Mouse (Mus musculus): ENCODE data around the gene Ehf. TPM values are rescaled to one million over a fixed set of nuclear protein-coding genes. Genes with fewer than 3 reads are reported as not detected.

Ehf gene
- total and polyA plus RNA-seq, 2 experiments from 2014 or later = 3.7 TPM; not detected in 1

DNA sequence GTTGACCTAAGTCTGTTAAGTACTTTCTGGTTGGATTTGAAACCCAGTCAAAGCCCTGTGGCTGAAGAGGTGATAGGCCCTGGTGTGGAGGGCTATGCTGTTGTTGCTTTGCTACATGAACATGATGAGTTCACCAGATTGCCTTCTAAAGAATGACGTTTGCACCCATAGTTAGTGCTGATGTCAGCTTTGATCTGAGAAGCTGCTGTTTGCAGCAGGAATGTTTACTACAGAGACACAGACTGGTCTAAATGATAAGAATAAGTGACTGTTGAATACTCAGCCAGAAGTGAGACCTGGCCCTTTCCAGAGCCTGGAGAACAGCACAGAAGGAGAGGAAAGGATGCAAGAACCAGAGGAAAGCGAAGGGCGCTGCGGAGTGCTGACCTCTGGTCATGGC lies 25.7 kb upstream of the Ehf start:
- no peaks in the 10 kb centered on the region for H3K9me3 ChIP-seq (replicated peaks; ENCODE audit: control insufficient read depth, low read length)
- TF ChIP-seq EP300 (IDR thresholded peaks at IDR 0.05; ENCODE audit: low read depth) (no peak), CTCF (IDR thresholded peaks at IDR 0.05; ENCODE audit: low read depth) (no peak)
- H3K9ac ChIP-seq (replicated peaks; ENCODE audit: low read depth, low read length) = no peak overlapping the region
- ATAC-seq (ENCODE audit: insufficient read depth, low read depth) = no peak
- H3K27ac ChIP-seq (ENCODE audit: low read depth) = no peak overlapping the region
- H3K4me1 ChIP-seq (ENCODE audit: control insufficient read depth, insufficient read depth) = no peaks in the 10 kb centered on the region
- no peak for DNase-seq (ENCODE audit: low spot score)
- 68% methylated on average over 4 of the region's 4 CpGs for WGBS
- no peaks in the 10 kb centered on the region for H3K27me3 ChIP-seq (ENCODE audit: control insufficient read depth, insufficient read depth, low read length)
- H3K4me3 ChIP-seq (ENCODE audit: low read depth, low read length) = no peak overlapping the region
- no peaks in the 10 kb centered on the region for H3K36me3 ChIP-seq (replicated peaks; ENCODE audit: control insufficient read depth, insufficient read depth, low read length)
- H3K4me2 ChIP-seq (ENCODE audit: low read depth, low read length) = no peak overlapping the region

DNA sequence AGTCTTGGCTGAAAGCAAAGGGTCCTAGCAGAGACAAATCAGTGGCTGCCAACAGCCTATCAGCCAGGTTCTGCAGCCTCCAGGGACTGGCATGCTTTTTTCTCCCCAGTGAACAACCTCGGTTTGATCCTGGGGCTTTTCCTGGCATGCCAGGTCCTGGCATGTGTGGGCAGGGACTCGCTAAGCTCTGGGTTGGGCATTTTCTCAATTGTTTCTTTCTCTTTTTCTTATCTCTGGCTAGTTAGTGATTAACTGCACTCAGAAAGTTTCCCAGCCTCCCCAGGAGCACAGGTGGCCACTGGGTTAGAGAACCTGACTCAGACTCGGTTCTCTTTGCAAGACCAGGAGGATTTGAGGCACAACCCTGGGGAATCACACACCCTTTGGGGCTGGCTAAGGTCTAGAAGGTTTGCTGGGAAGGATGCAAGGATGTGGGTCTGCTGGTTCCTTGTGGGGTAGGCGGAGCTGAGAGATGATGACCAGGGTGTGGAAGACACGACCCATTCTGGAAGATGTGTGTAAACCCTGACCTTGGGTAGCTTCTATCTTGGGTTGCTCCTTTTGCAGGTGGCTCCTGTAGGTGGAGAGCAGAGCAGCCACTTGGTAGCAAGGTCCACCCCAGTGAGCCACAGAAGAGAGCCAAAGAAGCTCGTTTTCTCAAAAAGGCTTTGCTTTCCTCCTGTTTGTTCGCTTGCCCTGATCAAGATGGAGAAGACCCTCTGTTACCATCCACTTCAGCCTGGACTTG lies 22.4 kb upstream of the Ehf start:
- no peaks in the 10 kb centered on the region for H3K27me3 ChIP-seq (ENCODE audit: control insufficient read depth, insufficient read depth, low read length)
- H3K4me1 ChIP-seq (ENCODE audit: control insufficient read depth, insufficient read depth) = no peaks in the 10 kb centered on the region
- no peak overlapping the region for H3K9ac ChIP-seq (replicated peaks; ENCODE audit: low read depth, low read length)
- DNase-seq (ENCODE audit: low spot score) (no peak), ATAC-seq (ENCODE audit: insufficient read depth, low read depth) (no peak)
- no peaks in the 10 kb centered on the region for H3K36me3 ChIP-seq (replicated peaks; ENCODE audit: control insufficient read depth, insufficient read depth, low read length)
- H3K4me3 ChIP-seq (ENCODE audit: low read depth, low read length) = no peak overlapping the region
- no peak overlapping the region for H3K27ac ChIP-seq (ENCODE audit: low read depth)
- TF ChIP-seq CTCF (IDR thresholded peaks at IDR 0.05; ENCODE audit: low read depth) (no peak), EP300 (IDR thresholded peaks at IDR 0.05; ENCODE audit: low read depth) (no peak)
- no peaks in the 10 kb centered on the region for H3K9me3 ChIP-seq (replicated peaks; ENCODE audit: control insufficient read depth, low read length)
- no peak overlapping the region for H3K4me2 ChIP-seq (ENCODE audit: low read depth, low read length)
- WGBS = 60% methylated on average over 7 of the region's 7 CpGs

DNA sequence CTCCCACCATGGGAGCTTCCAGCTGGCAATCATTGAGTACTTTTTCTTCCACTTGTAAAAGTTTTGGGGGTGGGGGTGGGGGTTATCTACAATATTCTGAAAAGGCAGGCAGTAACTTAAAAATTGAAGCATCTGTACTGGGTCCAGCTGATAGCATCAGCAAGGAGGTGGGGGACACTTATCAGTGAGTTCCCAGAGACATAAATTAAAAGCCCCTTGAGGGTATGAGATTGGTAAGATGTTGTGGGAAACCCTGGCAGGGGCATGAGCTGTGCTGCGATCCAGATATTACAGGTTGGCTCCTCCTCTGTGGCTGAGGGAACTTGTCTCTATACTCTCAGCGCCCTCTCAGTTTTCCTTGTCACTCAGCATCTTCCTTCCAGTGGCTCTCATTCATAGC lies 21.2 kb upstream of the Ehf start:
- TF ChIP-seq CTCF (IDR thresholded peaks at IDR 0.05; ENCODE audit: low read depth) = no peak

DNA sequence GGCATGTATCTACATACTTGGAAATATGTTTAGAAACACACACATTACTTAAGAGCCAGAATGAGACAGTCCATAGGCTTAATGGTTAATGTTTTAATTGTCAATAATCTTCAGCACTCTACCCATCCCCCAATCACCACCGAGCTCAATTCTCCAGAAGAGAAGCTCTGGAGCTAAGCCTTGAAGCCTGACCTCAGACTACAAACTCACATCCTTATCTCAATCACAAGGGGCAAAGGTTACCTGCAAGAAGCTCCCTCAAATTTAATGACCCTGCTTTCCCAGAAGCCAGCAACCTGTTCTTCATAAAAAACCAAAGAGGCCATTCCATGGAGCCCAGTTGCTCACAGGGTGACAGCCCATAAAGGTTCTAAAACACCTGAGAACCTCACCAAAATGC lies 19.1 kb upstream of the Ehf start:
- WGBS = 46% methylated on average over 1 of the region's 1 CpGs

More for the DNA sequence above, 21.2 kb upstream of the Ehf start:
- no peaks in the 10 kb centered on the region for H3K27me3 ChIP-seq (ENCODE audit: control insufficient read depth, insufficient read depth, low read length)
- H3K36me3 ChIP-seq (replicated peaks; ENCODE audit: control insufficient read depth, insufficient read depth, low read length) = no peaks in the 10 kb centered on the region
- ATAC-seq (ENCODE audit: insufficient read depth, low read depth) (no peak), DNase-seq (ENCODE audit: low spot score) (no peak)
- H3K4me1 ChIP-seq (ENCODE audit: control insufficient read depth, insufficient read depth) = no peaks in the 10 kb centered on the region
- no peaks in the 10 kb centered on the region for H3K9me3 ChIP-seq (replicated peaks; ENCODE audit: control insufficient read depth, low read length)
- H3K4me3 ChIP-seq (ENCODE audit: low read depth, low read length) = no peak overlapping the region
- H3K4me2 ChIP-seq (ENCODE audit: low read depth, low read length) = no peak overlapping the region
- no peak overlapping the region for H3K9ac ChIP-seq (replicated peaks; ENCODE audit: low read depth, low read length)
- H3K27ac ChIP-seq (ENCODE audit: low read depth) = no peak overlapping the region
- WGBS = 46% methylated on average over 2 of the region's 2 CpGs

DNA sequence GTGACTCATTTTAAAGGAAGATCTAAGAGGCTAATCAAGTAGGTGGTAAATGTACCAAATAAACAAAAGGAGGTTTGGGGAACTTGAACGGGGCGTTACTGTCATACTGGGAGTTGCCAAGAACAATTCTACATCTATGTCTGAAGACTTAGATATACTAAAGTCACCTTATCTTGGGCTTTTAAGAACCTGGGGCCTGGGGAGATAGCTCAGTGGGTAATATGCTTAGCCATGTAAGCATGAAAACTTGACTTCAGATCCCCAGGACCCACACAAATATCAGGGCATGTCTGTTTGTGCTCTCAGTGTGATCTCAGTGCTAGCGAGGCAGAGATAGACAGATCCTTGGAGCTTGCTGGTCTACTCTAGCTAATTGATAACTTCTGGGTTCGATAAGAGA lies 18.6 kb upstream of the Ehf start:
- ATAC-seq (ENCODE audit: insufficient read depth, low read depth) (no peak), DNase-seq (ENCODE audit: low spot score) (no peak)
- no peak overlapping the region for H3K27ac ChIP-seq (ENCODE audit: low read depth)
- WGBS = 73% methylated on average over 4 of the region's 4 CpGs
- no peaks in the 10 kb centered on the region for H3K27me3 ChIP-seq (ENCODE audit: control insufficient read depth, insufficient read depth, low read length)
- H3K36me3 ChIP-seq (replicated peaks; ENCODE audit: control insufficient read depth, insufficient read depth, low read length) = no peaks in the 10 kb centered on the region
- H3K9ac ChIP-seq (replicated peaks; ENCODE audit: low read depth, low read length) = no peak overlapping the region
- H3K4me2 ChIP-seq (ENCODE audit: low read depth, low read length) = no peak overlapping the region
- H3K9me3 ChIP-seq (replicated peaks; ENCODE audit: control insufficient read depth, low read length) = no peaks in the 10 kb centered on the region
- H3K4me1 ChIP-seq (ENCODE audit: control insufficient read depth, insufficient read depth) = no peaks in the 10 kb centered on the region
- TF ChIP-seq CTCF (IDR thresholded peaks at IDR 0.05; ENCODE audit: low read depth) (no peak), EP300 (IDR thresholded peaks at IDR 0.05; ENCODE audit: low read depth) (no peak)
- no peak overlapping the region for H3K4me3 ChIP-seq (ENCODE audit: low read depth, low read length)

More for the DNA sequence above, 19.1 kb upstream of the Ehf start:
- Histone ChIP-seq H3K9me3 (replicated peaks; ENCODE audit: control insufficient read depth, low read length) (no peaks in the 10 kb centered on the region), H3K9ac (replicated peaks; ENCODE audit: low read depth, low read length) (no peak overlapping the region), H3K4me1 (ENCODE audit: control insufficient read depth, insufficient read depth) (no peaks in the 10 kb centered on the region), H3K36me3 (replicated peaks; ENCODE audit: control insufficient read depth, insufficient read depth, low read length) (no peaks in the 10 kb centered on the region), H3K4me2 (ENCODE audit: low read depth, low read length) (no peak overlapping the region), H3K4me3 (ENCODE audit: low read depth, low read length) (no peak overlapping the region), H3K27me3 (ENCODE audit: control insufficient read depth, insufficient read depth, low read length) (no peaks in the 10 kb centered on the region), H3K27ac (ENCODE audit: low read depth) (no peak overlapping the region)
- ATAC-seq (ENCODE audit: insufficient read depth, low read depth) (no peak), DNase-seq (ENCODE audit: low spot score) (no peak)
- no peak for TF ChIP-seq CTCF (IDR thresholded peaks at IDR 0.05; ENCODE audit: low read depth)
- no peak for TF ChIP-seq EP300 (IDR thresholded peaks at IDR 0.05; ENCODE audit: low read depth)

DNA sequence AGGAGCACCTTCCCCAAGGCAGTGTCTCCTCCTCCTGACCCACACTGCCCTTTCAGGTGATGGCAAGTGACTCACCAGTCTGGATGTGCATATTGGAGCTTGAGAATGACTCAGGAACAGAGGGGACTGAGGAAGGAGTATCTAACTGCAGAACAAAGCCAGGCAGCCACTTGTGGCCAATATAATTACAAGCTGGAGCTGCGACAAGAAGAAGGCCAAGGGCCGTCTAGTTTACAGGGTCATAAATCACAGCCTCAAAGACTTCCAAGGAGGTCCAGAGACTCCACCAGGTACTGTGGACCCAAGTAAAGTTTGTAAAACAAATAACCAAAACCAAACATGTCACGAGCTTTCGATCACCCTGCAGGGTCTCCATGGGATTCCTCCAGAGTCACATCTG lies 10.9 kb upstream of the Ehf start:
- 80% methylated on average over 4 of the region's 4 CpGs for WGBS
- DNase-seq (ENCODE audit: low spot score) (no peak), ATAC-seq (ENCODE audit: insufficient read depth, low read depth) (no peak)
- no peak overlapping the region for H3K9ac ChIP-seq (replicated peaks; ENCODE audit: low read depth, low read length)
- H3K4me3 ChIP-seq (ENCODE audit: low read depth, low read length) = no peak overlapping the region
- H3K4me2 ChIP-seq (ENCODE audit: low read depth, low read length) = no peak overlapping the region
- no peaks in the 10 kb centered on the region for H3K4me1 ChIP-seq (ENCODE audit: control insufficient read depth, insufficient read depth)
- no peaks in the 10 kb centered on the region for H3K36me3 ChIP-seq (replicated peaks; ENCODE audit: control insufficient read depth, insufficient read depth, low read length)
- H3K27ac ChIP-seq (ENCODE audit: low read depth) = no peak overlapping the region
- H3K9me3 ChIP-seq (replicated peaks; ENCODE audit: control insufficient read depth, low read length) = no peaks in the 10 kb centered on the region; the same call in 1 of the 2 replicates
- no peak for TF ChIP-seq EP300 (IDR thresholded peaks at IDR 0.05; ENCODE audit: low read depth)
- TF ChIP-seq CTCF (IDR thresholded peaks at IDR 0.05; ENCODE audit: low read depth) = no peak
- H3K27me3 ChIP-seq (ENCODE audit: control insufficient read depth, insufficient read depth, low read length) = no peaks in the 10 kb centered on the region

Measured in heart, postnatal 0 days (tissue).